Mouse (Mus musculus) Patski (cell line): ENCODE measurements at regions not wholly inside any gene's neighbourhood (a gene's known extent, or its start where the extent isn't known, plus 50 kb on each side); places are given as distances from the start of the nearest gene placed in this dataset.
"Not testable (repeated sequence)": the region's sequence is repeated elsewhere in the genome, so short reads cannot be mapped to it uniquely, and the experiment has no call there.

Source experiments
- ATAC-seq: fragments of 100-300 bp; one replicate; pipeline ENCODE4 v1.8.0; 2021
- CTCF ChIA-PET: fragments of 350-600 bp; sonication (Branson Sonifier 250); formaldehyde crosslinking; loops from one replicate; lab custom pipeline; 2022; ENCODE audit warnings: inconsistent platforms; lab: Charles Lee
- POLR2A ChIA-PET: fragments of 350-600 bp; sonication (Branson Sonifier 250); formaldehyde crosslinking; loops from one replicate; lab custom pipeline; 2022; ENCODE audit warnings: antibody characterized with exemption, inconsistent platforms; lab: Charles Lee
- DNase-seq: peaks from one replicate; pipeline ENCODE4 v3.0.0-alpha.2; 2011; ENCODE audit warnings: low read depth, low spot score
- H3K27me3 ChIP-seq: fragments of 371-371 bp; one replicate; pipeline ENCODE4 v1.5.1; 2021
- CTCF ChIP-seq: fragments of 100-300 bp; IDR thresholded peaks from one replicate; pipeline ENCODE4 v1.5.1; 2021
- in situ Hi-C: fragments of 300-500 bp; cut with MboI; formaldehyde crosslinking; loops from 3 replicates; pipeline ENCODE4 v1.11.1; 2018; ENCODE audit warnings: low pct_unique_long_range_greater_than_20kb, mixed read lengths

GRCm38 (mm10) chr10:119116843-119117390, 122.9 kb downstream of the Cand1 start:
- in situ Hi-C loops: no loop called here
- no peaks in the 10 kb centered on the region for H3K27me3 ChIP-seq
- ATAC-seq (no peak), DNase-seq (no peak)
- ChIA-PET POLR2A (no interaction called here), CTCF (no interaction called here)
- no peak for TF ChIP-seq CTCF

DNA sequence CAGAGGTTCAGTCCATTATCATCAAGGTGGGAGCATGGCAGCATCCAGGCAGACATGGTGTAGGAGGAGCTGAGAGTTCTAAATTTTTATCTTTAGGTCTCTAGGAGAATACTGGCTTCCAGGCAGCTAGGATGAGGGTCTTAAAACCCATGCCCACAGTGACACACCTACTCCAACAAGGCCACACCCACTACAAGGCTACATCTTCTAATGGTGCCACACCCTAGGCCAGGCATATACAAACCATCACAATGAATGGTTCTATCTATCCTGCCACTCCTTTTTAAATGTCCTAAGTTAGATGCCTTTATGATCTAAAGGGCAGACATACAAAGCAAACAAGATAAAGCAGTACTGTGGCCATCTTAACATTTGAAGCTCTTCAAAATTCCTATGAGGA, 124.7 kb downstream of the Cand1 start:
- POLR2A ChIA-PET, DNase-seq, ATAC-seq, H3K27me3 ChIP-seq, CTCF ChIA-PET, in situ Hi-C loops: not testable (repeated sequence)

DNA sequence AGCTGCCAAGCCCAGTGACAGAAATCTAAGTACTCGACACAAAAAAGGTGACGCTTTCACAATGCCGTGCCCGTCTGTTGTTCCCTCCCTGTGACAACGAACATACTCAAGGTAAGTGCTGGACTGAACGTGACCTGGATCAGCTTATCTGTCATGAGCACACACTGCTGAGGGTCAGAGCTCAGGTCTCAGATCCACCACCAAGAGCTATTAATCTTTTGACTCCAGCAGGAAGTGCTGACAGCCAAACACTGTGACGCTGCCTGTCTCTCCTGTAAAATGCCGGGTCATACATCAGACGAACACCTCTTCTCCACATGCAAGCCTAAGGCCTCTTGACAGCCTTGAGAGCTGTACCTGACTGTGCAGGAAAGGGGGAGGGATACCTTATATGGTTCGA, 125.2 kb downstream of the Cand1 start:
- DNase-seq: no peak
- H3K27me3 ChIP-seq: no peaks in the 10 kb centered on the region
- CTCF ChIA-PET: no interaction called here
- no peak for ATAC-seq
- in situ Hi-C loops: no loop called here
- POLR2A ChIA-PET: no interaction called here
- TF ChIP-seq CTCF: no peak

DNA sequence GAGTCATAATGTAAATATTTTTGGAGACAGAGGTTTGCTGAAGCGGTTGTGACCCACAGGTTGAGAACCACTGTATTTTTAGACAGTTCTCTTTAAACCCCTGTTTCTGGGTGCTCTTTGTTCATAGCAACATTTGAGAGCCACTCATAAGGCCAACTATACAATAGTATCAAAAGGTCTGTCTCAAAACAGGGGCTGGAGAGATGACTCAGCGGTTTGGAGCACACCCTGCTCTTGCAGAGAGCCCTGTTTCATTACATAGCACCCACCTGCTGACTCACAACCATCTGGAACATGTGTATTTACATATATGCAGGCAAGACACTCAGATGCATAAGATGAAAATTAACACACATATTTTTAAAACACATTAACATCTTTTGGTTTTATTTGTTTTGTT, 128.0 kb downstream of the Cand1 start:
- in situ Hi-C loops: no loop called here
- no peaks in the 10 kb centered on the region for H3K27me3 ChIP-seq
- TF ChIP-seq CTCF: no peak
- DNase-seq (no peak), ATAC-seq (no peak)
- ChIA-PET CTCF (no interaction called here), POLR2A (no interaction called here)

- no peak for TF ChIP-seq CTCF
- no peaks in the 10 kb centered on the region for H3K27me3 ChIP-seq
- ChIA-PET POLR2A (no interaction called here), CTCF (no interaction called here)
- in situ Hi-C loops: no loop called here
- DNase-seq (no peak), ATAC-seq (no peak)
Observed at GRCm38 (mm10) chr10:119111409-119111808, 128.4 kb downstream of the Cand1 start.

- in situ Hi-C loops: no loop called here
- POLR2A ChIA-PET: no interaction called here
Observed at GRCm38 (mm10) chr10:119110614-119111013, 129.2 kb downstream of the Cand1 start.

DNA sequence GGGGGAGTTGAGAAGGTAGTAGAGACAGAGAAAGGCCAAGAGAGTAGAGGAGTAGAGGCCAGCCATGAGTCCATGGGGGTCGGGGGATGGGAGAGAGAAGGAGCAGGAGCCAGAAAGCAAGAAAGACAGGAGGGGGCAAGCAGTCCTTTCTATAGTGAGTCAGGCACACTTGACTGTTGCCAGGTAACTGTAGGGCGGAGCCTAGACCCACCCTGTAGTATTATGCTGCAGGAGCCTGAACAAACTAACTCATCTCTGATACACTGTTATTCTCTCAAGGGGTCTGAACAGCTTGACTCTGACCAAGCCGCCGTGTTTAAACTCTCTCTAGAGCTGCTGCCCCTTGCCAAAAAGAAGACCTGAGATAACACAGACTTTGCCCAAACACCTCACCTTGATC, 130.6 kb downstream of the Cand1 start:
- CTCF ChIA-PET: no interaction called here
- no peak for ATAC-seq
- POLR2A ChIA-PET: no interaction called here
- in situ Hi-C loops: no loop called here
- DNase-seq: no peak
- no peak for TF ChIP-seq CTCF
- no peaks in the 10 kb centered on the region for H3K27me3 ChIP-seq

More at GRCm38 (mm10) chr10:119110614-119111013, 129.2 kb downstream of the Cand1 start:
- H3K27me3 ChIP-seq: no peaks in the 10 kb centered on the region
- ATAC-seq: no peak
- no peak for TF ChIP-seq CTCF
- DNase-seq: no peak
- CTCF ChIA-PET: no interaction called here

GRCm38 (mm10) chr10:119107728-119108127, 132.1 kb downstream of the Cand1 start:
- ChIA-PET CTCF (no interaction called here), POLR2A (no interaction called here)
- TF ChIP-seq CTCF: no peak
- DNase-seq: no peak
- ATAC-seq: no peak
- no peaks in the 10 kb centered on the region for H3K27me3 ChIP-seq
- in situ Hi-C loops: no loop called here

DNA sequence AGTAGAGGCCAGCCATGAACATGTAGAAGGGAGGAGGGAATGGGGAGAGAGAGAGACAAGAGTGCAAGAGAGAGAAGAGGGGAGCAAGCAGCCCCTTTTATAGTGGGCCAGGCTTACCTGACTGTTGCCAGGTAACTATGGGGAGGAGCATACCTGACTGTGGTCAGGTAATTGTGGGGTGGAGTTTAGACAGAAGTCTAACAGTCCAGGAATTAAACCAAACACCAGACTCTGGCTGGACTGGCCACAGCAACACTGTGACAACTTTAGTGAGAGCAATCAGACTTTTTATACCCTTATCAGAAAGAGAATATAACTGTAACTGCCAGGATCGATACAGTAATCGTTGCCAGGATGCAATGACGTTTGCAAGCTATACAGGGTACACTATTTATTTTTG, 133.8 kb downstream of the Cand1 start:
- in situ Hi-C loops: no loop called here
- DNase-seq (no peak), ATAC-seq (no peak)
- ChIA-PET CTCF (no interaction called here), POLR2A (no interaction called here)
- H3K27me3 ChIP-seq: no peaks in the 10 kb centered on the region
- TF ChIP-seq CTCF: no peak

DNA sequence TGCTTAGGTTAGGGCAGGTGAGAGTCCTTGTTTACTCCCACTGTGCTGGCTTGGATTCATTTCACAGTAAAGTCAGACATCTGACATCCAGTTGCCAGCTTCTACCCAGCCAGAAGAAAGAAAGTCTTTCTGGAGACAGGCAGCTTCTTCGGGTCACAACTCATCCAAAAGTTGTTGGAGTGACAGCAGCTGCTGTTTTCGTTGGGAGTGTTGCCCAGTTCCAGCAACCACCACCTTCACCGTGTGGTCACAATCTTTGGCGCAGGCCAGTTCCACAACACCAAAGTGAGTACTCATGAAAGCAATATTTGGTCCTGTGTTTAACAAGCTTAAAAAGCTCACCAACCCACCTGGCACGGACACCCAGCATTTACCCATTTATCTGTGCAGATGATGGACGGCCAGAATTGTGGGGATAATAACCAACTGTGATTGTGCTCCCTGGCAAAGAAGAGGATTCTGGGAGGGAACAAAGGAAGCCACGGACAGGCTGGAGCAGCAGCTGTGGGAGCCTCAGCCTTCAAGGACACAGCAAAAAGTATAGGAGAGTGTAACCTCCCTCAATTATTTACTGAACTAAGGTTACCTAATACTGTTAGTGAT, 134.5 kb downstream of the Cand1 start:
- in situ Hi-C loops: no loop called here
- DNase-seq: no peak
- H3K27me3 ChIP-seq: no peaks in the 10 kb centered on the region
- no peak for ATAC-seq
- no peak for TF ChIP-seq CTCF
- ChIA-PET CTCF (no interaction called here), POLR2A (no interaction called here)

DNA sequence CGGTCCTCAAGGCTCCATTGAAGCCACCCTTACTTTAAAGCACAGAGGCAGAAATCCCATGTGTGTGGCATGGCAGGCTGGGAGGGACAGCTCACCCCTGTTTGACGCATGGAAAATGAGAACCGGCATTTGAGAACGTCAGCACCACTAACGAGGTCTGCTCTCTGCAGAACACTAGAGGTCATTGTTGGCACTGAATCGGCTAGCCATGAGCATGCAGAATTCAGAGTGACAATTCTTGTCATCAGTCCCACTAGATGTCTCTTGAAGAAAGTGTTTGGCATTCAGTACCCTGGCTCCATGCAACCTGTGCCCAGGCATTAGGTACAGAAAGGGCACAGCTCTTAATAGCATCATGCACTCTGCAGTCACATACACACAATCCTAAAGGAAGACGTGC, 139.3 kb downstream of the Cand1 start:
- POLR2A ChIA-PET: no interaction called here

More for the DNA sequence above, 139.3 kb downstream of the Cand1 start:
- in situ Hi-C loops: no loop called here
- H3K27me3 ChIP-seq: no peaks in the 10 kb centered on the region
- ATAC-seq: peak; percentile 39
- TF ChIP-seq CTCF: no peak
- CTCF ChIA-PET: no interaction called here
- no peak for DNase-seq
